Mouse (Mus musculus) G1E (cell line): ENCODE measurements at regions not wholly inside any gene's neighbourhood (a gene's known extent, or its start where the extent isn't known, plus 50 kb on each side); places are given as distances from the start of the nearest gene placed in this dataset.

Experiments used
- ATAC-seq: 2 replicates; pipeline ENCODE4 v1.8.0; 2016; ENCODE audit warnings: mild to moderate bottlenecking; ENCODE audit not compliant: insufficient number of reproducible peaks, poor library complexity, low FRiP score, severe bottlenecking; ENCODE audit errors: extremely low read depth
- DNase-seq: peaks from one replicate; pipeline ENCODE4 v3.0.0; 2012; ENCODE audit warnings: low spot score
- H3K27me3 ChIP-seq: 2 replicates; pipeline ENCODE4 v1.6.1; 2012; ENCODE audit warnings: mild to moderate bottlenecking, low read length, inconsistent platforms; ENCODE audit not compliant: insufficient read depth
- H3K36me3 ChIP-seq: replicated peaks from 2 replicates; pipeline ENCODE3; 2012; ENCODE audit warnings: mild to moderate bottlenecking, inconsistent platforms
- H3K4me1 ChIP-seq: 2 replicates; pipeline ENCODE4 v1.6.1; 2012; ENCODE audit warnings: low read depth, low read length, inconsistent platforms, mixed read lengths; ENCODE audit not compliant: insufficient read depth
- H3K4me3 ChIP-seq: 2 replicates; pipeline ENCODE4 v1.5.1; 2012; ENCODE audit warnings: low read depth, mild to moderate bottlenecking, inconsistent platforms, low read length, moderate library complexity, mixed read lengths
- H3K9me3 ChIP-seq: replicated peaks from 2 replicates; pipeline ENCODE4 v1.6.1; 2012; ENCODE audit warnings: inconsistent platforms
- CTCF ChIP-seq: IDR thresholded peaks from 2 replicates; pipeline ENCODE4 v1.5.1; 2012; ENCODE audit warnings: low read depth, low read length, inconsistent platforms, mixed read lengths
- GATA1 ChIP-seq: IDR thresholded peaks from 2 replicates; pipeline ENCODE4 v1.6.1; 2012; ENCODE audit warnings: borderline replicate concordance, low read length, inconsistent platforms, mixed read lengths
- GATA2 ChIP-seq: IDR thresholded peaks from 2 replicates; pipeline ENCODE4 v1.6.1; 2012; ENCODE audit warnings: low read depth, low read length, inconsistent platforms, borderline replicate concordance
- POLR2AphosphoS5 ChIP-seq: IDR thresholded peaks from 2 replicates; pipeline ENCODE4 v1.6.1; 2012; ENCODE audit warnings: low read depth, low read length, inconsistent platforms; ENCODE audit not compliant: insufficient replicate concordance
- TAL1 ChIP-seq: conservative IDR thresholded peaks from 2 replicates; pipeline ENCODE4 v1.6.1; 2012; ENCODE audit warnings: low read depth, low read length, inconsistent platforms, mixed read lengths

- H3K4me3 ChIP-seq = no peak overlapping the region
- H3K9me3 ChIP-seq = no peaks in the 10 kb centered on the region
- no peaks in the 10 kb centered on the region for H3K4me1 ChIP-seq
- DNase-seq (no peak), ATAC-seq (no peak)
- no peaks in the 10 kb centered on the region for H3K27me3 ChIP-seq
- TF ChIP-seq GATA2 (no peak), GATA1 (no peak), POLR2AphosphoS5 (no peak), CTCF (no peak), TAL1 (no peak)
- H3K36me3 ChIP-seq = no peaks in the 10 kb centered on the region
Measured at GRCm38 (mm10) chr5:39440817-39441216, 314.5 kb downstream of the Hs3st1 start.

GRCm38 (mm10) chr5:39437463-39438201 is 317.6 kb downstream of the Hs3st1 start:
- TF ChIP-seq TAL1 (no peak), POLR2AphosphoS5 (no peak), GATA1 (no peak), GATA2 (no peak), CTCF (no peak)
- H3K27me3 ChIP-seq = no peaks in the 10 kb centered on the region

GRCm38 (mm10) chr5:39426053-39426452 is 329.2 kb downstream of the Hs3st1 start:
- no peak for DNase-seq
- H3K4me3 ChIP-seq = no peak overlapping the region
- no peaks in the 10 kb centered on the region for H3K36me3 ChIP-seq
- ATAC-seq = no peak
- no peaks in the 10 kb centered on the region for H3K4me1 ChIP-seq
- no peaks in the 10 kb centered on the region for H3K9me3 ChIP-seq
- no peaks in the 10 kb centered on the region for H3K27me3 ChIP-seq
- TF ChIP-seq POLR2AphosphoS5 (no peak), TAL1 (no peak), GATA2 (no peak), GATA1 (no peak), CTCF (no peak)

More at GRCm38 (mm10) chr5:39437463-39438201, 317.6 kb downstream of the Hs3st1 start:
- ATAC-seq (no peak), DNase-seq (no peak)
- Histone ChIP-seq H3K4me1 (no peaks in the 10 kb centered on the region), H3K4me3 (no peak overlapping the region), H3K36me3 (no peaks in the 10 kb centered on the region), H3K9me3 (no peaks in the 10 kb centered on the region)

GRCm38 (mm10) chr5:39423720-39424119 is 331.6 kb downstream of the Hs3st1 start:
- H3K4me1 ChIP-seq = no peaks in the 10 kb centered on the region
- no peaks in the 10 kb centered on the region for H3K9me3 ChIP-seq
- no peak overlapping the region for H3K4me3 ChIP-seq
- DNase-seq = no peak
- no peaks in the 10 kb centered on the region for H3K27me3 ChIP-seq
- TF ChIP-seq CTCF (no peak), GATA2 (no peak), TAL1 (no peak), POLR2AphosphoS5 (no peak), GATA1 (no peak)
- H3K36me3 ChIP-seq = no peaks in the 10 kb centered on the region
- ATAC-seq = no peak

GRCm38 (mm10) chr5:39418795-39419194 is 336.5 kb downstream of the Hs3st1 start:
- Histone ChIP-seq H3K27me3 (no peaks in the 10 kb centered on the region), H3K4me3 (no peak overlapping the region), H3K9me3 (peaks cover 8% of the 10 kb centered on the region), H3K4me1 (no peaks in the 10 kb centered on the region), H3K36me3 (no peaks in the 10 kb centered on the region)
- no peak for DNase-seq
- no peak for ATAC-seq
- TF ChIP-seq CTCF (no peak), GATA2 (no peak), POLR2AphosphoS5 (no peak), GATA1 (no peak), TAL1 (no peak)

- Histone ChIP-seq H3K9me3 (peaks cover 8% of the 10 kb centered on the region), H3K36me3 (no peaks in the 10 kb centered on the region), H3K4me1 (no peaks in the 10 kb centered on the region), H3K4me3 (no peak overlapping the region), H3K27me3 (no peaks in the 10 kb centered on the region)
- TF ChIP-seq POLR2AphosphoS5 = no peak
- DNase-seq = no peak
- no peak for ATAC-seq
Measured at GRCm38 (mm10) chr5:39417845-39418154, 337.5 kb downstream of the Hs3st1 start.
